Comparison of ENCODE assay signal across 29 mouse cellular contexts in the genomic region with DNA sequence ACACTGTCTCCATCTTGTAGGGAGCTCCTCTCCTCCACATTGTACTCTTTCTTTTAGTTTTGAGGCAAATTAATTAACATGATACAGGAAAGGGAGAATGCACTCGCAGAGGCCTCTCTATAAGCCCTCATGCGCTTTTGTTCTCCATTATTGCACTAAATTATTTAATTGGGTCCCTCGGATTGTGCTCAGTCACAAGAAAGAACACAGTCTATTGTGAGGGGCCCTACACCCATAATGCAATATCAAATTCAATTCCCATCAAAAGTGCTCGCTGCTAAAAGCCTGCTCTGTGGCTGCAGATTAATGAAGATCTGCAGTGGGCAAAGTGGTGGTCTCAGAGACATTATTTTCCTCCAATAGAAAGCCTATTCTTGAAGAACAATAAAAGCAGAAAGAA.
A peak's percentile ranks its signal among the peaks of the same experiment; 100 is the strongest.
DNase-seq lines count a peak whose midpoint lies in the region; ATAC-seq and TF ChIP-seq lines count a peak whose summit lies in the region.
"Had no signal": no experiment of that assay in that cellular context is flagged by ENCODE, and none has a peak within 500 bp of the region (broad histone marks: within the 10 kb centered on the region; RNA-seq: fewer than 3 reads in every experiment).

No protein-coding gene starts in this region.

- DNase-seq in intestine, embryonic 14.5 days (ENCODE audit: low spot score), result peak; percentile 35
- DNase-seq in brain, embryonic 14.5 days (ENCODE audit: low read depth), result peak; percentile 78
- DNase-seq in retina, postnatal 1 day, result peak; percentile 93
- no peak for DNase-seq in lung, postnatal 10 days
- no peak for DNase-seq in spleen, postnatal 14 days (ENCODE audit: low spot score in 2 of 2)
- DNase-seq: adrenal gland, adult 2 months; adrenal gland, postnatal 36 days; cerebellum, adult 2 months; cerebellum, postnatal 25 days; heart, adult 2 months; heart, postnatal 4 days; kidney, adult 2 months; kidney, postnatal 36 days; left cerebral cortex, postnatal 4 days; liver, embryonic 13.5 days; lung, adult 18-20 months; right cerebral cortex, postnatal 25 days; thymus, adult 2 months; thymus, postnatal 4 days had no signal

- no peaks in the 10 kb centered on the region for H3K27me3 ChIP-seq in intestine, embryonic 14.5 days (replicated peaks; ENCODE audit: control insufficient read depth, insufficient read depth, low read length)
- no peaks in the 10 kb centered on the region for H3K27me3 ChIP-seq in intestine, postnatal 0 days (replicated peaks; ENCODE audit: control insufficient read depth, insufficient read depth, low read length)
- H3K27me3 ChIP-seq in forebrain, embryonic 13.5 days, result peaks cover 28% of the 10 kb centered on the region

- no peak for ATAC-seq in intestine, embryonic 14.5 days (replicated peaks; ENCODE audit: low FRiP score, low TSS enrichment, low read depth)
- no peak for ATAC-seq in intestine, postnatal 0 days
- ATAC-seq in forebrain, embryonic 13.5 days, result peak; percentile 56; the same call in 1 of the 2 replicates
- ATAC-seq: activated CD4-positive, CD25-positive, alpha-beta regulatory T cell, adult 4 months; CD4-positive, CD25-positive, alpha-beta regulatory T cell, adult 4 months; inflammation-experienced regulatory T-cells, adult 6 months; lung, postnatal 0 days had no signal

- TF ChIP-seq POLR2A in brain, embryonic 14.5 days (IDR thresholded peaks at IDR 0.05; ENCODE audit: borderline replicate concordance, extremely low read depth, insufficient read depth, insufficient read length, poor library complexity, severe bottlenecking), result no peak

- no peaks in the 10 kb centered on the region for H3K36me3 ChIP-seq in intestine, embryonic 14.5 days (ENCODE audit: control insufficient read depth, insufficient read depth, low read length)
- no peaks in the 10 kb centered on the region for H3K36me3 ChIP-seq in intestine, postnatal 0 days (ENCODE audit: control insufficient read depth, insufficient read depth)
- H3K36me3 ChIP-seq in forebrain, embryonic 13.5 days (ENCODE audit: poor library complexity, severe bottlenecking), result no peaks in the 10 kb centered on the region
- H3K36me3 ChIP-seq: heart, embryonic 12.5 days; hindbrain, embryonic 15.5 days; liver, embryonic 13.5 days had no signal

- WGBS in intestine, embryonic 14.5 days, result 85% methylated on average over 4 of the region's 4 CpGs
- 88% methylated on average over 4 of the region's 4 CpGs for WGBS in intestine, postnatal 0 days
- 14% methylated on average over 4 of the region's 4 CpGs for WGBS in forebrain, embryonic 13.5 days

- no peak overlapping the region for H3K27ac ChIP-seq in intestine, embryonic 14.5 days (ENCODE audit: low read depth)
- H3K27ac ChIP-seq in intestine, postnatal 0 days (ENCODE audit: low read depth, low read length), result no peak overlapping the region
- no peak overlapping the region for H3K27ac ChIP-seq in forebrain, embryonic 13.5 days
- H3K27ac ChIP-seq: heart, adult 2 months; hindbrain, embryonic 15.5 days; layer of hippocampus, adult 2 months; liver, embryonic 13.5 days; macrophage had no signal

- no peak for TF ChIP-seq CTCF in intestine, postnatal 0 days (IDR thresholded peaks at IDR 0.05; ENCODE audit: low read depth)
- no peak for TF ChIP-seq CTCF in brain, embryonic 14.5 days (IDR thresholded peaks at IDR 0.05; ENCODE audit: borderline replicate concordance, extremely low read depth, insufficient read depth, insufficient read length)

- H3K9me3 ChIP-seq in intestine, embryonic 14.5 days (ENCODE audit: control insufficient read depth, low read length), result no peaks in the 10 kb centered on the region
- no peaks in the 10 kb centered on the region for H3K9me3 ChIP-seq in intestine, postnatal 0 days (ENCODE audit: control insufficient read depth)
- H3K9me3 ChIP-seq in forebrain, embryonic 13.5 days (replicated peaks), result no peaks in the 10 kb centered on the region
- H3K9me3 ChIP-seq: heart, embryonic 12.5 days; hindbrain, embryonic 15.5 days; liver, embryonic 13.5 days had no signal

- no peak overlapping the region for H3K4me3 ChIP-seq in intestine, embryonic 14.5 days (ENCODE audit: low read depth, low read length)
- H3K4me3 ChIP-seq in intestine, postnatal 0 days (ENCODE audit: low read depth, low read length), result no peak overlapping the region
- no peak overlapping the region for H3K4me3 ChIP-seq in forebrain, embryonic 13.5 days
- H3K4me3 ChIP-seq: heart, adult 2 months; heart, embryonic 12.5 days; hindbrain, embryonic 15.5 days; layer of hippocampus, adult 2 months; liver, embryonic 13.5 days had no signal

- no peak overlapping the region for H3K9ac ChIP-seq in intestine, embryonic 14.5 days (ENCODE audit: low read length)
- no peak overlapping the region for H3K9ac ChIP-seq in intestine, postnatal 0 days (ENCODE audit: low read depth, low read length)
- H3K9ac ChIP-seq in forebrain, embryonic 13.5 days, result no peak overlapping the region
- H3K9ac ChIP-seq: heart, embryonic 12.5 days; hindbrain, embryonic 15.5 days; liver, embryonic 13.5 days had no signal

- H3K4me2 ChIP-seq in intestine, embryonic 14.5 days (ENCODE audit: low read length), result no peak overlapping the region
- no peak overlapping the region for H3K4me2 ChIP-seq in intestine, postnatal 0 days (replicated peaks; ENCODE audit: low read depth)
- no peak overlapping the region for H3K4me2 ChIP-seq in forebrain, embryonic 13.5 days
- H3K4me2 ChIP-seq: heart, embryonic 12.5 days; hindbrain, embryonic 15.5 days; liver, embryonic 13.5 days had no signal

- H3K4me1 ChIP-seq in intestine, embryonic 14.5 days (replicated peaks; ENCODE audit: control insufficient read depth, insufficient read depth, low read length), result peaks cover 9% of the 10 kb centered on the region
- no peaks in the 10 kb centered on the region for H3K4me1 ChIP-seq in intestine, postnatal 0 days (replicated peaks; ENCODE audit: control insufficient read depth, insufficient read depth, low read length)
- peaks cover 42% of the 10 kb centered on the region for H3K4me1 ChIP-seq in forebrain, embryonic 13.5 days
- H3K4me1 ChIP-seq: liver, embryonic 13.5 days had no signal

Comparison
In these comparisons a context has a peak if more than half of its experiments do, and no peak if none do; other contexts are left out.
1. DNase-seq: peak in intestine, embryonic 14.5 days (single experiment), brain, embryonic 14.5 days (single experiment) and retina, postnatal 1 day (single experiment); none in lung, postnatal 10 days (single experiment) and spleen, postnatal 14 days (0 of 2).